Mouse (Mus musculus): ENCODE data around the gene Pacs2. TPM values are rescaled to one million over a fixed set of nuclear protein-coding genes. Genes with fewer than 3 reads are reported as not detected.

Pacs2 gene
- polyA plus RNA-seq, 1 experiment from 2014 or later, result 17.7 TPM

Small RNA genes lying within 50 kb of the gene (microRNA-seq; reads per million reads assigned to microRNA genes)
- gene Gm44471, result not detected

Other genes starting within 250 kb of the Pacs2 start
- gene Ahnak2, start 211.9 kb upstream of the Pacs2 start, polyA plus RNA-seq (2016; fragmentation: Nextera tagmentation; extraction: Ambion mirVana), result 0.06 and 0.11 TPM in 2 replicates
- gene Clba1, start 205.6 kb upstream of the Pacs2 start, polyA plus RNA-seq (2016; fragmentation: Nextera tagmentation; extraction: Ambion mirVana), result 13.7 and 14.4 TPM in 2 replicates
- 178 and 181 TPM in 2 replicates for gene Cdca4, start 185.1 kb upstream of the Pacs2 start, polyA plus RNA-seq (2016; fragmentation: Nextera tagmentation; extraction: Ambion mirVana)
- gene Gpr132, start 146.3 kb upstream of the Pacs2 start, polyA plus RNA-seq (2016; fragmentation: Nextera tagmentation; extraction: Ambion mirVana), result not detected in 2 replicates
- gene Jag2, start 84.7 kb upstream of the Pacs2 start, polyA plus RNA-seq (2016; fragmentation: Nextera tagmentation; extraction: Ambion mirVana), result 2.4 and 2.8 TPM in 2 replicates
- 66.4 and 76.4 TPM in 2 replicates for gene Nudt14, start 72.4 kb upstream of the Pacs2 start, polyA plus RNA-seq (2016; fragmentation: Nextera tagmentation; extraction: Ambion mirVana)
- 20.5 and 22.7 TPM in 2 replicates for gene Btbd6, start 38.0 kb upstream of the Pacs2 start, polyA plus RNA-seq (2016; fragmentation: Nextera tagmentation; extraction: Ambion mirVana)
- gene Brf1, start 13.8 kb upstream of the Pacs2 start, polyA plus RNA-seq (2016; fragmentation: Nextera tagmentation; extraction: Ambion mirVana), result 51.6 and 58.2 TPM in 2 replicates
- not detected in 2 replicates for gene Tex22, start 60.0 kb downstream of the Pacs2 start, polyA plus RNA-seq (2016; fragmentation: Nextera tagmentation; extraction: Ambion mirVana)
- 18.3 and 20.5 TPM in 2 replicates for gene Mta1, start 83.8 kb downstream of the Pacs2 start, polyA plus RNA-seq (2016; fragmentation: Nextera tagmentation; extraction: Ambion mirVana)
- gene Crip2, start 125.7 kb downstream of the Pacs2 start, polyA plus RNA-seq (2016; fragmentation: Nextera tagmentation; extraction: Ambion mirVana), result 278 and 293 TPM in 2 replicates
- gene Crip1, start 131.8 kb downstream of the Pacs2 start, polyA plus RNA-seq (2016; fragmentation: Nextera tagmentation; extraction: Ambion mirVana), result 80.0 and 96.6 TPM in 2 replicates
- gene Tedc1, start 141.9 kb downstream of the Pacs2 start, polyA plus RNA-seq (2016; fragmentation: Nextera tagmentation; extraction: Ambion mirVana), result 58.0 and 61.3 TPM in 2 replicates
- gene Tmem121, start 171.4 kb downstream of the Pacs2 start, polyA plus RNA-seq (2016; fragmentation: Nextera tagmentation; extraction: Ambion mirVana), result 19.0 and 22.0 TPM in 2 replicates

Data from midbrain, embryonic 10.5 days (tissue).